Mouse (Mus musculus) brain, embryonic 14.5 days (tissue): ENCODE measurements around the gene Kat8. TPM values are rescaled to one million over a fixed set of nuclear protein-coding genes. Genes with fewer than 3 reads are reported as not detected.

Experiments used
- DNase-seq: peaks from one replicate; pipeline ENCODE4 v3.0.0-alpha.2; 2011; ENCODE audit warnings: low read depth
- CTCF ChIP-seq: fragments of 200-500 bp; IDR thresholded peaks from 2 replicates; pipeline ENCODE4 v1.5.1; 2012; ENCODE audit warnings: inconsistent platforms, mild to moderate bottlenecking, moderate library complexity, borderline replicate concordance; ENCODE audit not compliant: insufficient read depth, insufficient read length; ENCODE audit errors: extremely low read depth
- POLR2A ChIP-seq: fragments of 200-500 bp; IDR thresholded peaks from 2 replicates; pipeline ENCODE4 v1.6.1; 2012; ENCODE audit warnings: mild to moderate bottlenecking, inconsistent platforms, borderline replicate concordance; ENCODE audit not compliant: poor library complexity, insufficient read depth, insufficient read length, severe bottlenecking; ENCODE audit errors: extremely low read depth
- polyA plus RNA-seq: library from polyadenylated mRNA; depleted of rRNA; stranded (reverse); fragments of >200 nt; gene quantifications from 2 replicates; pipeline ENCODE4 v1.2.3, GENCODE M21; 2012; rRNA removed

Gene Kat8
- 44.8 and 47.7 TPM in 2 replicates for polyA plus RNA-seq

- DNase-seq, result peak; percentile 97
- TF ChIP-seq POLR2A (0 out of 2 replicates have a peak, but pooled peaks have one; percentile 36), CTCF (no peak)
Measured at GRCm38 (mm10) chr7:127912190-127912871, at the start of gene Kat8. TSS of gene Kat8 (plus strand) at chr7:127912516.

GRCm38 (mm10) chr7:127866434-127866833 is 45.9 kb upstream of the Kat8 start:
- TF ChIP-seq POLR2A (no peak), CTCF (no peak)
- no peak for DNase-seq

GRCm38 (mm10) chr7:127867641-127868040 is 44.7 kb upstream of the Kat8 start:
- DNase-seq, result no peak
- no peak for TF ChIP-seq POLR2A
- TF ChIP-seq CTCF, result no peak

GRCm38 (mm10) chr7:127869149-127869810 is 43.0 kb upstream of the Kat8 start:
- no peak for TF ChIP-seq CTCF
- TF ChIP-seq POLR2A, result no peak
- peak; percentile 59 for DNase-seq

GRCm38 (mm10) chr7:127870136-127870821 is 42.0 kb upstream of the Kat8 start:
- TF ChIP-seq POLR2A (no peak), CTCF (peak; percentile 20; the same call in 1 of the 2 replicates)
- DNase-seq, result no peak

GRCm38 (mm10) chr7:127874812-127875626 is 37.3 kb upstream of the Kat8 start:
- no peak; the same call in 1 of the 2 replicates for TF ChIP-seq POLR2A
- DNase-seq, result no peak

GRCm38 (mm10) chr7:127875627-127876001 is 36.7 kb upstream of the Kat8 start:
- peak; percentile 30 for TF ChIP-seq POLR2A
- no peak for TF ChIP-seq CTCF
- DNase-seq, result peak; percentile 99

- TF ChIP-seq POLR2A (0 out of 2 replicates have a peak, but pooled peaks have one; percentile 2), CTCF (no peak)
- peak; percentile 98 for DNase-seq
Measured at GRCm38 (mm10) chr7:127876041-127876466, 36.3 kb upstream of the Kat8 start, which contains the start of gene Zfp646. TSS of gene Zfp646 (plus strand) at chr7:127876221.

- peak; percentile 99 for DNase-seq
- peak; percentile 75; the same call in 1 of the 2 replicates for TF ChIP-seq POLR2A
- TF ChIP-seq CTCF, result no peak
Measured at GRCm38 (mm10) chr7:127876467-127877348, 35.6 kb upstream of the Kat8 start, which contains the start of gene Zfp668. TSS of gene Zfp668 (minus strand) at chr7:127876828.

GRCm38 (mm10) chr7:127879301-127879700 is 33.0 kb upstream of the Kat8 start:
- TF ChIP-seq CTCF (no peak), POLR2A (no peak)

GRCm38 (mm10) chr7:127880431-127880830 is 31.9 kb upstream of the Kat8 start:
- DNase-seq, result no peak
- no peak for TF ChIP-seq POLR2A
- TF ChIP-seq CTCF, result no peak

More at GRCm38 (mm10) chr7:127879301-127879700, 33.0 kb upstream of the Kat8 start:
- DNase-seq, result no peak
